Mouse (Mus musculus) stomach, embryonic 14.5 days (tissue): Measurements from ENCODE around the gene Cyp2w1. TPM values are rescaled to one million over a fixed set of nuclear protein-coding genes. Genes with fewer than 3 reads are reported as not detected.
A peak's percentile ranks its signal among the peaks of the same experiment; 100 is the strongest.

Experiments
- ATAC-seq: fragments of 200-750 bp; cut with Nextera tagmentation; 2 replicates; pipeline ENCODE4 v1.8.0; 2017; ENCODE audit warnings: low read depth, moderate TSS enrichment; ENCODE audit not compliant: insufficient number of reproducible peaks, insufficient read depth, low FRiP score
- H3K27ac ChIP-seq: fragments of 300-500 bp; sonication (generic); 2 replicates; pipeline ENCODE4 v1.5.1; 2014; ENCODE audit warnings: mild to moderate bottlenecking, low read length, moderate library complexity, mixed read lengths
- H3K27me3 ChIP-seq: fragments of 300-500 bp; sonication (generic); 2 replicates; pipeline ENCODE4 v1.6.1; 2014; ENCODE audit warnings: low read length, control low read depth, mixed read lengths; ENCODE audit not compliant: control insufficient read depth, insufficient read depth
- H3K36me3 ChIP-seq: fragments of 300-500 bp; sonication (generic); 2 replicates; pipeline ENCODE4 v1.6.1; 2014; ENCODE audit warnings: mild to moderate bottlenecking, control low read depth, low read length, moderate library complexity, mixed read lengths; ENCODE audit not compliant: control insufficient read depth, insufficient read depth
- H3K4me1 ChIP-seq: fragments of 300-500 bp; sonication (generic); 2 replicates; pipeline ENCODE4 v1.6.1; 2014; ENCODE audit warnings: low read length, control low read depth, mixed read lengths; ENCODE audit not compliant: control insufficient read depth, insufficient read depth
- H3K4me2 ChIP-seq: fragments of 300-500 bp; sonication (generic); replicated peaks from 2 replicates; pipeline ENCODE4 v1.6.1; 2014; ENCODE audit warnings: low read depth, low read length, control low read depth
- H3K4me3 ChIP-seq: fragments of 300-500 bp; sonication (generic); 2 replicates; pipeline ENCODE4 v1.5.1; 2014; ENCODE audit warnings: low read depth, low read length, control low read depth
- H3K9ac ChIP-seq: fragments of 300-500 bp; sonication (generic); replicated peaks from 2 replicates; pipeline ENCODE4 v1.6.1; 2014; ENCODE audit warnings: low read depth, mild to moderate bottlenecking, control low read depth, low read length, moderate library complexity, mixed read lengths
- H3K9me3 ChIP-seq: fragments of 300-500 bp; sonication (generic); 2 replicates; pipeline ENCODE4 v1.6.1; 2016; ENCODE audit warnings: low read depth, low read length, control low read depth; ENCODE audit not compliant: control insufficient read depth
- WGBS: fragments of 180-500 bp; shearing (Covaris S2); extraction: QIAGEN DNeasy Blood & Tissue Kit; methylation state at CpG from one replicate; pipeline ENCODE4 v1.1.7; 2014; 5-methylcytosine and 5-hydroxymethylcytosine counted together
- polyA plus RNA-seq: library from polyadenylated mRNA; unstranded; fragments of >200 nt; fragmentation: Nextera tagmentation; extraction: Ambion mirVana; gene quantifications from 2 replicates; pipeline ENCODE4 v1.2.1, GENCODE M21; 2014

Gene Cyp2w1
- polyA plus RNA-seq, 1 experiment from 2014 or later = 6.8 TPM

GRCm38 (mm10) chr5:139349713-139350112, 2.7 kb upstream of the Cyp2w1 start:
- Histone ChIP-seq H3K9me3 (no peaks in the 10 kb centered on the region), H3K4me2 (no peak overlapping the region), H3K36me3 (no peaks in the 10 kb centered on the region), H3K27me3 (no peaks in the 10 kb centered on the region), H3K4me3 (no peak overlapping the region), H3K27ac (peak overlapping the region; percentile 44; the same call in 1 of the 2 replicates), H3K9ac (no peak overlapping the region), H3K4me1 (peaks cover 22% of the 10 kb centered on the region)
- no peak for ATAC-seq
- WGBS = 63% methylated on average over 6 of the region's 6 CpGs

GRCm38 (mm10) chr5:139351134-139351533, 1.3 kb upstream of the Cyp2w1 start, which contains the start of gene Cox19:
Gene Cox19 (minus strand): TSS chr5:139351418.
- H3K27me3 ChIP-seq = no peaks in the 10 kb centered on the region
- no peak within 1 kb of the TSS for H3K4me3 ChIP-seq
- WGBS = 52% methylated on average over 5 of the region's 5 CpGs
- ATAC-seq = no peak
- H3K27ac ChIP-seq = peak within 1 kb of the TSS; percentile 50
- H3K4me2 ChIP-seq = no peak within 1 kb of the TSS; the same call in 1 of the 2 replicates
- no peaks in the 10 kb centered on the region for H3K36me3 ChIP-seq
- H3K9ac ChIP-seq = no peak within 1 kb of the TSS
- H3K9me3 ChIP-seq = no peaks in the 10 kb centered on the region
- peaks cover 17% of the 10 kb centered on the region for H3K4me1 ChIP-seq

DNA sequence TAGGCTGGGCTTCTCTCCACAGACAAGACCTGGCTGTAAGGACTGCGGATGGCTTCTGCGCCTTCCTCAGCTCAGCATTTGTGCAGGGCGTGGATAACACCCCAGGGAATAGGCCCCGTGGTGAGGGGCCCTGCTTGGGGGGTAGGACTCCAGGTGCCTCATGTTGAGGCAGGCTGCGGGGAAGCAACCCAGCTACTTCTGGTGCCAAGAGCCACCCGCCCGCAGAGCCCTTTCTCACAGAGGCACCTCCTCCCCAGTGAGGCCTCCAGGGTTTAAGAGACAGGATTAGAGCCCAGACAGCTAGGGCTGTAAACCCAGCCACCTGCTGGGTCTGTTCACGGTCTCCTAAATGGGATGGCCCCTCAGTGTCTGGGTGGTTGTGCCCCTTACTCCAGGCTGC, 789 bp upstream of the Cyp2w1 start:
- Histone ChIP-seq H3K4me2 (no peak overlapping the region; the same call in 1 of the 2 replicates), H3K36me3 (no peaks in the 10 kb centered on the region), H3K27me3 (no peaks in the 10 kb centered on the region), H3K9ac (no peak overlapping the region), H3K9me3 (no peaks in the 10 kb centered on the region), H3K4me3 (no peak overlapping the region), H3K27ac (peak overlapping the region; percentile 50), H3K4me1 (peaks cover 17% of the 10 kb centered on the region)
- ATAC-seq = no peak
- WGBS = 11% methylated on average over 8 of the region's 8 CpGs

DNA sequence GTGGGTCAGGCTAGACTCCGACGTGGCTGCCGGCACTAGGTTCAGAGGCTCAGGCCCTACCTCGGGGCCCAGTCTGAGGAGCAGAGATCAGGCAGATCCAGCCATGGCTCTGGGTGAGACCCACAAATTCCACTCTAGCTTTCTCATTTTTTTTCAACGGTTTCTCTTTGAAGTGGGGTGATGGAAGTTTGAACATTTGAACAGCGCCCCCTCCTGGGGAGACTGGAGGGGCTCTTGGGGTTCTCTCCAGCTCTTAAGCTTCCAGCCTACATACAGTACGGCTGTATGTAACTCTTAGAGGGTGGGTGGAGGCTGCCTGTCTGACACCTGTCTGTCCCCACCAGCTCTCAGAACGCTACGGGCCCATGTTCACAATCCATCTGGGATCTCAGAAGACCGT, 1.1 kb downstream of the Cyp2w1 start:
- no peak overlapping the region for H3K4me3 ChIP-seq
- 50% methylated on average over 10 of the region's 10 CpGs for WGBS
- peaks cover 17% of the 10 kb centered on the region for H3K4me1 ChIP-seq
- no peak overlapping the region for H3K9ac ChIP-seq
- no peaks in the 10 kb centered on the region for H3K27me3 ChIP-seq
- peak overlapping the region; percentile 55; the same call in 1 of the 2 replicates for H3K27ac ChIP-seq
- H3K4me2 ChIP-seq = peak overlapping the region; percentile 23
- no peak for ATAC-seq
- H3K9me3 ChIP-seq = no peaks in the 10 kb centered on the region
- H3K36me3 ChIP-seq = no peaks in the 10 kb centered on the region

GRCm38 (mm10) chr5:139353946-139354345, 1.5 kb downstream of the Cyp2w1 start:
- H3K9me3 ChIP-seq = no peaks in the 10 kb centered on the region
- peaks cover 17% of the 10 kb centered on the region for H3K4me1 ChIP-seq
- H3K27me3 ChIP-seq = no peaks in the 10 kb centered on the region
- peak overlapping the region; percentile 55; the same call in 1 of the 2 replicates for H3K27ac ChIP-seq
- ATAC-seq = 0 out of 2 replicates have a peak, but pooled peaks have one; percentile 10
- H3K9ac ChIP-seq = no peak overlapping the region
- H3K36me3 ChIP-seq = no peaks in the 10 kb centered on the region
- H3K4me2 ChIP-seq = 0 out of 2 replicates have a peak overlapping the region, but pooled peaks have one; percentile 6
- WGBS = 70% methylated on average over 11 of the region's 11 CpGs
- no peak overlapping the region for H3K4me3 ChIP-seq

DNA sequence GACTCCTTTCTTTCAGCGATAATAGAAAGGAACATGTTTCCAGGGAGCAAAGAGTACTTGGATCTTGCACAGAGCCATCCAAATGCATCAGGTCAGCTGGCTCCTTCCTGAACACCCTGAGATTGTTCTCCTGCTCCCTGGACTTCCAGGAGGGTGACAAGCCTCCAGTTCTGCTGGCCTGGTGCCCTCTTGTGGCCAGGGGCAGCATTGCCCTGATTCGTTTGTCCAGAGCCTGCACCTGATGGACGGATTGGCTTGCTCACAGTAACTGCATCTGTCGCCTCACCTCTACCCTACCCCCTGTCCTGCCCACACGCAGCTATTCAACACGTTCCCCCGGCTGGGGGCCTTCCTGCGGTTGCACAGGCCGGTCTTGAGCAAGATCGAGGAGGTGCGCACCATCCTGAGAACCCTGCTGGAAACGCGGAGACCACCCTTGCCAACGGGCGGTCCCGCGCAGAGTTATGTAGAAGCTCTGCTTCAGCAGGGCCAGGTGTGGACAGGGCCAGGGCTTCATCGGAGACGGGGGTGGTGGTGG, 2.9 kb downstream of the Cyp2w1 start:
- Histone ChIP-seq H3K27ac (no peak overlapping the region), H3K4me2 (no peak overlapping the region), H3K36me3 (no peaks in the 10 kb centered on the region), H3K9me3 (no peaks in the 10 kb centered on the region), H3K9ac (no peak overlapping the region), H3K4me1 (peaks cover 17% of the 10 kb centered on the region), H3K27me3 (no peaks in the 10 kb centered on the region), H3K4me3 (no peak overlapping the region)
- WGBS = 30% methylated on average over 19 of the region's 19 CpGs
- no peak for ATAC-seq

GRCm38 (mm10) chr5:139358653-139359052, 6.2 kb downstream of the Cyp2w1 start:
- Histone ChIP-seq H3K4me2 (no peak overlapping the region), H3K27ac (no peak overlapping the region), H3K9me3 (no peaks in the 10 kb centered on the region), H3K36me3 (no peaks in the 10 kb centered on the region), H3K27me3 (no peaks in the 10 kb centered on the region), H3K9ac (no peak overlapping the region), H3K4me3 (no peak overlapping the region), H3K4me1 (no peaks in the 10 kb centered on the region)
- ATAC-seq = no peak
- 89% methylated on average over 2 of the region's 2 CpGs for WGBS

DNA sequence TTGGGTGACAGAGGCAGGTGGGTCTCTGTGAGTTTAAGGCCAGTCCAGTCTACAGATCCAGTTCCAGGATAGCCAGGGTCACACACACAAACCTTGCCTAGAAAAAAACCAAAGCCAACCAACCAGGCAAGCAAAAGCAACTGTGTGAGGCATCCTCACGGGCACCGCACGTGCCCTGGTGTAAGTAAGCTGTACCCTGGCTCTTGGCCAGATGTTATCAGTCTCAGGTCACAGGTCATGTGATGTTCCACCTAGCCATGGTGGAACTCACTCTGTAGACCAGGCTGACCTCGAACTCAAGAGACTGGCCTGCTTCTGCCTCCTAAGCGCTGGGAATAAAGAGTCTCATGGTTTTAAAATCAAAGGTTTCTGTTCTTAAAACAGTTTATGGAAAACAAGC, 6.8 kb downstream of the Cyp2w1 start:
- no peaks in the 10 kb centered on the region for H3K9me3 ChIP-seq
- WGBS = 88% methylated on average over 5 of the region's 5 CpGs
- ATAC-seq = no peak
- H3K36me3 ChIP-seq = no peaks in the 10 kb centered on the region
- H3K27me3 ChIP-seq = no peaks in the 10 kb centered on the region
- H3K4me2 ChIP-seq = no peak overlapping the region
- no peak overlapping the region for H3K4me3 ChIP-seq
- H3K9ac ChIP-seq = no peak overlapping the region
- no peak overlapping the region for H3K27ac ChIP-seq
- H3K4me1 ChIP-seq = no peaks in the 10 kb centered on the region

GRCm38 (mm10) chr5:139363858-139364257, 11.4 kb downstream of the Cyp2w1 start:
- no peak overlapping the region for H3K4me2 ChIP-seq
- H3K27ac ChIP-seq = no peak overlapping the region
- no peaks in the 10 kb centered on the region for H3K36me3 ChIP-seq
- H3K9ac ChIP-seq = no peak overlapping the region
- peaks cover 11% of the 10 kb centered on the region; the same call in 1 of the 2 replicates for H3K4me1 ChIP-seq
- H3K27me3 ChIP-seq = no peaks in the 10 kb centered on the region
- H3K4me3 ChIP-seq = no peak overlapping the region
- WGBS = 63% methylated on average over 7 of the region's 7 CpGs
- ATAC-seq = no peak
- no peaks in the 10 kb centered on the region for H3K9me3 ChIP-seq
